Mouse (Mus musculus) liver, embryonic 13.5 days (tissue): ENCODE data around the gene Gm5767. TPM values are rescaled to one million over a fixed set of nuclear protein-coding genes. Genes with fewer than 3 reads are reported as not detected.

Experiments used
- ATAC-seq: fragments of 200-750 bp; cut with Nextera tagmentation; 2 replicates; pipeline ENCODE4 v1.8.0; 2017; ENCODE audit warnings: low read depth, mild to moderate bottlenecking, moderate number of reproducible peaks, moderate library complexity
- DNase-seq: peaks from one replicate; pipeline ENCODE4 v3.0.0; 2022
- H3K27ac ChIP-seq: fragments of 300-500 bp; sonication (generic); 2 replicates; pipeline ENCODE4 v1.5.1; 2015; ENCODE audit warnings: moderate library complexity, mild to moderate bottlenecking, inconsistent platforms
- H3K27me3 ChIP-seq: fragments of 300-500 bp; sonication (generic); 2 replicates; pipeline ENCODE4 v1.6.1; 2015; ENCODE audit warnings: mild to moderate bottlenecking, inconsistent platforms
- H3K36me3 ChIP-seq: fragments of 300-500 bp; sonication (generic); 2 replicates; pipeline ENCODE4 v1.6.1; 2015; ENCODE audit warnings: mild to moderate bottlenecking, inconsistent platforms
- H3K4me1 ChIP-seq: fragments of 300-500 bp; sonication (generic); replicated peaks from 2 replicates; pipeline ENCODE4 v1.6.1; 2015; ENCODE audit warnings: inconsistent platforms
- H3K4me2 ChIP-seq: fragments of 300-500 bp; sonication (generic); 2 replicates; pipeline ENCODE4 v1.6.1; 2015; ENCODE audit warnings: inconsistent platforms, mild to moderate bottlenecking, moderate library complexity
- H3K4me3 ChIP-seq: fragments of 300-500 bp; sonication (generic); replicated peaks from 2 replicates; pipeline ENCODE4 v1.5.1; 2015; ENCODE audit warnings: mild to moderate bottlenecking, inconsistent platforms
- H3K9ac ChIP-seq: fragments of 300-500 bp; sonication (generic); 2 replicates; pipeline ENCODE4 v1.6.1; 2015; ENCODE audit warnings: mild to moderate bottlenecking, inconsistent platforms
- H3K9me3 ChIP-seq: fragments of 300-500 bp; sonication (generic); replicated peaks from 2 replicates; pipeline ENCODE4 v1.6.1; 2016; ENCODE audit warnings: inconsistent platforms
- WGBS: fragments of 180-500 bp; shearing (Covaris S2); methylation state at CpG from one replicate; pipeline ENCODE4 v1.1.7; 2015; ENCODE audit not compliant: insufficient replicate concordance; 5-methylcytosine and 5-hydroxymethylcytosine counted together
- polyA plus RNA-seq: library from polyadenylated mRNA; unstranded; fragments of >200 nt; fragmentation: Nextera tagmentation; extraction: Ambion mirVana; gene quantifications from 2 replicates; pipeline ENCODE4 v1.2.1, GENCODE M21; 2015

Gm5767 gene
- polyA plus RNA-seq, 1 experiment from 2014 or later = not detected

GRCm38 (mm10) chr16:8679780-8680179 is 790 bp upstream of the Gm5767 start:
- DNase-seq (no peak), ATAC-seq (no peak)
- Histone ChIP-seq H3K27ac (peak overlapping the region; percentile 97), H3K27me3 (no peaks in the 10 kb centered on the region), H3K4me3 (no peak overlapping the region), H3K4me2 (no peak overlapping the region), H3K36me3 (peaks cover 19% of the 10 kb centered on the region), H3K9ac (no peak overlapping the region), H3K9me3 (no peaks in the 10 kb centered on the region), H3K4me1 (peaks cover 71% of the 10 kb centered on the region)
- WGBS = 55% methylated on average over 3 of the region's 3 CpGs

DNA sequence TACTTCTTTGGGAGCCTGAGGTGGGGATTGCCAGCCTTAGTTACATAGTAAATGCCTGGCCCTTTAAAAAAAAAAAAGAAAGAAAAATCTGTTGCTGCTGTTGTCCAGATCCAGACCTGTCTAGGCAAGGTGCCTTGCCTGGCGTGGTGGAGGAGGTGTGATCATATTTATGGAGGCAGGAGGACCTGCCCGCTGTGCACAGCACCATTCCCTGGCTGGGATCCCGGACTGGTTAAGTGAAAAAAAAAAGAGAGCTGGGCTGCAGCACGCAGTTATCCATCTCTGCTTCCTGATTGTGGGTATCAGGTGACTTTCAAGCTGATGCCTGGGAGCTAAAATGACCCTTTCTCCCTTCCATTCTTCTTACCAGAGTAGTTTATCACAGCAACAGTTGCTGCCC is 4.5 kb downstream of the Gm5767 start:
- no peak overlapping the region for H3K4me3 ChIP-seq
- H3K9me3 ChIP-seq = no peaks in the 10 kb centered on the region
- 73% methylated on average over 4 of the region's 4 CpGs for WGBS
- no peak overlapping the region for H3K4me2 ChIP-seq
- no peaks in the 10 kb centered on the region for H3K27me3 ChIP-seq
- peak overlapping the region; percentile 99 for H3K27ac ChIP-seq
- no peak for ATAC-seq
- no peak for DNase-seq
- peak overlapping the region; percentile 81 for H3K9ac ChIP-seq
- H3K36me3 ChIP-seq = peaks cover 62% of the 10 kb centered on the region
- H3K4me1 ChIP-seq = peaks cover 71% of the 10 kb centered on the region

GRCm38 (mm10) chr16:8686121-8686870 is 5.7 kb downstream of the Gm5767 start:
- Histone ChIP-seq H3K27me3 (no peaks in the 10 kb centered on the region), H3K4me2 (peak overlapping the region; percentile 74), H3K36me3 (peaks cover 74% of the 10 kb centered on the region), H3K9ac (peak overlapping the region; percentile 81), H3K27ac (peak overlapping the region; percentile 99), H3K4me1 (peaks cover 70% of the 10 kb centered on the region), H3K4me3 (peak overlapping the region; percentile 50), H3K9me3 (no peaks in the 10 kb centered on the region)
- DNase-seq (peak; percentile 81), ATAC-seq (peak; percentile 38)
- WGBS = 22% methylated on average over 7 of the region's 7 CpGs

DNA sequence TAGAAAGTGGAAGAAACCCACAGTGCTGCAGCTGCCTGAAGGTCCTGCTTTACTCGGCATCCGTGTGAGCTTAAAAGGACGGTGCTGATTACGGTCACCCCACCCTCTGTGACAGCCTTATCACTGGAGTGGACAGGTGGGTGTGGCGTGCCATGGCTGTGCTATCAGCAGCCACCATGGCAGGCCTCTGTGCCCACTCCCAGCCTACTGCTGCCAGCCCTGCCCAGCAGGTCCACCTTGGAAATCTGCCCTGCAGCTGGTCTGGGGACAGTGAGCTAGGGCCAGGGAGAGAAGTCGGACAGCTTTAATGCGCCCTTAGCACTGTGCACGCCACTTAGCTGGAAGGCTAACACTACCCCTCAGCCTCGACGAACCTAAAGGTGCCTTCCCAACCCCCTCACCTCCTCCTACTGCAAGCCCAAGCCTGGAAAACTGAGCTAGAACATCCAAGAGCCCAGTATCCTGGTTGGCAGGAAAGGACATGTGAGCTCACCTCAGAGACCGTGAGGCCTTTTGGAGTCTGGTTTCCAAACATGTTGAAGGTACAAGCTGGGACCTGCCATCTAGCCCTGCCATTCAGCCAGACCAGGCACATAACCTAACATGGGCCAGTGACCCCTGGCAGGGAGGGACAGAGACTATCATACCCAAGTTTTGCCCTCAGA is 6.4 kb downstream of the Gm5767 start:
- DNase-seq = peak; percentile 91
- Histone ChIP-seq H3K9ac (peak overlapping the region; percentile 81), H3K36me3 (peaks cover 81% of the 10 kb centered on the region), H3K27ac (peak overlapping the region; percentile 99), H3K4me1 (peaks cover 76% of the 10 kb centered on the region), H3K4me2 (peak overlapping the region; percentile 74), H3K9me3 (no peaks in the 10 kb centered on the region), H3K27me3 (no peaks in the 10 kb centered on the region), H3K4me3 (peak overlapping the region; percentile 50)
- WGBS = 23% methylated on average over 11 of the region's 11 CpGs
- ATAC-seq = peak; percentile 98

DNA sequence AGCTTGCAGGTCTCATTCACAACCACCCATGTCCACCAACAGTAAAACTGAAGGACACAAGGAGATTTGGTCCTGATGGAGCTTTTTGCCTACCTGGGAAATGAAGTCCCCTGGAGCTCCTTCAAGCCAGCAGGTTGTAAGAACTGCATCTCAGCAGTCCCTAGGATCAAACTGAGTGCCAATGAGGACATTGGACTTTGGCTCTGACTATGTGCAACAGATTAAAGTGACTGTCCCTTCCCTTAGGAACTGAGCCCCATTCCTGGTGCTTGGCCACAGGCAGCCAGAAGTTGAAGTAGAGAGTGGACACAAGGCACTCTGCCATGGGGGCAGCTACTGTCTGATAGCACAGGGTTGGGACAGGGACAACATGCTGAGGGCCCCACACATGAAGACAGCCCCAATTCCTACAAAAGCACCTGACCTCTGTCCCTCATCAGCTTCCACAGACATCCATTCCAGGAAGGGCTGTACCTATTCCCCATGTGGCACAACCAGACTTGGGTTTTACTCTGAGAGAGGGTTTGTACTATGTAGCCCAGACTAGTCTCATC is 7.1 kb downstream of the Gm5767 start:
- ATAC-seq = no peak
- H3K9me3 ChIP-seq = no peaks in the 10 kb centered on the region
- H3K9ac ChIP-seq = peak overlapping the region; percentile 81
- H3K27me3 ChIP-seq = no peaks in the 10 kb centered on the region
- peak overlapping the region; percentile 74 for H3K4me2 ChIP-seq
- 0 out of 2 replicates have a peak overlapping the region, but pooled peaks have one; percentile 32 for H3K4me3 ChIP-seq
- H3K36me3 ChIP-seq = peaks cover 87% of the 10 kb centered on the region
- no peak for DNase-seq
- peaks cover 78% of the 10 kb centered on the region for H3K4me1 ChIP-seq
- peak overlapping the region; percentile 99 for H3K27ac ChIP-seq

GRCm38 (mm10) chr16:8689979-8690656 is 9.5 kb downstream of the Gm5767 start:
- Histone ChIP-seq H3K4me2 (no peak overlapping the region), H3K27ac (peak overlapping the region; percentile 99), H3K9me3 (no peaks in the 10 kb centered on the region), H3K36me3 (peaks cover 89% of the 10 kb centered on the region), H3K9ac (peak overlapping the region; percentile 81; the same call in 1 of the 2 replicates), H3K27me3 (no peaks in the 10 kb centered on the region), H3K4me3 (no peak overlapping the region), H3K4me1 (peaks cover 67% of the 10 kb centered on the region)
- ATAC-seq = no peak
- DNase-seq = no peak
- 92% methylated on average over 11 of the region's 11 CpGs for WGBS

- H3K27ac ChIP-seq = peak overlapping the region; percentile 99
Observed at GRCm38 (mm10) chr16:8691206-8691605, 10.6 kb downstream of the Gm5767 start.

GRCm38 (mm10) chr16:8699556-8699955 is 19.0 kb downstream of the Gm5767 start:
- Histone ChIP-seq H3K4me3 (no peak overlapping the region), H3K4me2 (no peak overlapping the region), H3K9ac (no peak overlapping the region), H3K9me3 (no peaks in the 10 kb centered on the region), H3K27me3 (no peaks in the 10 kb centered on the region), H3K27ac (no peak overlapping the region), H3K36me3 (peaks cover 100% of the 10 kb centered on the region), H3K4me1 (no peaks in the 10 kb centered on the region)
- no peak for DNase-seq
- ATAC-seq = no peak
- WGBS = 88% methylated on average over 8 of the region's 8 CpGs

More at GRCm38 (mm10) chr16:8691206-8691605, 10.6 kb downstream of the Gm5767 start:
- 89% methylated on average over 7 of the region's 7 CpGs for WGBS
- Histone ChIP-seq H3K4me3 (no peak overlapping the region), H3K4me2 (no peak overlapping the region), H3K4me1 (peaks cover 56% of the 10 kb centered on the region), H3K9me3 (no peaks in the 10 kb centered on the region), H3K36me3 (peaks cover 90% of the 10 kb centered on the region), H3K9ac (no peak overlapping the region), H3K27me3 (no peaks in the 10 kb centered on the region)
- DNase-seq (no peak), ATAC-seq (no peak)

GRCm38 (mm10) chr16:8700586-8700985 is 20.0 kb downstream of the Gm5767 start:
- DNase-seq (no peak), ATAC-seq (no peak)
- Histone ChIP-seq H3K9me3 (no peaks in the 10 kb centered on the region), H3K36me3 (peaks cover 99% of the 10 kb centered on the region), H3K27ac (no peak overlapping the region), H3K9ac (no peak overlapping the region), H3K4me1 (no peaks in the 10 kb centered on the region), H3K4me3 (no peak overlapping the region), H3K27me3 (no peaks in the 10 kb centered on the region), H3K4me2 (no peak overlapping the region)
- WGBS = 94% methylated on average over 3 of the region's 3 CpGs

GRCm38 (mm10) chr16:8711998-8712397 is 31.4 kb downstream of the Gm5767 start:
- ATAC-seq = no peak
- Histone ChIP-seq H3K9ac (no peak overlapping the region), H3K9me3 (no peaks in the 10 kb centered on the region), H3K27ac (peak overlapping the region; percentile 16), H3K4me1 (peaks cover 50% of the 10 kb centered on the region), H3K4me2 (no peak overlapping the region), H3K27me3 (no peaks in the 10 kb centered on the region), H3K36me3 (peaks cover 95% of the 10 kb centered on the region), H3K4me3 (no peak overlapping the region)
- no peak for DNase-seq
- 89% methylated on average over 9 of the region's 9 CpGs for WGBS

DNA sequence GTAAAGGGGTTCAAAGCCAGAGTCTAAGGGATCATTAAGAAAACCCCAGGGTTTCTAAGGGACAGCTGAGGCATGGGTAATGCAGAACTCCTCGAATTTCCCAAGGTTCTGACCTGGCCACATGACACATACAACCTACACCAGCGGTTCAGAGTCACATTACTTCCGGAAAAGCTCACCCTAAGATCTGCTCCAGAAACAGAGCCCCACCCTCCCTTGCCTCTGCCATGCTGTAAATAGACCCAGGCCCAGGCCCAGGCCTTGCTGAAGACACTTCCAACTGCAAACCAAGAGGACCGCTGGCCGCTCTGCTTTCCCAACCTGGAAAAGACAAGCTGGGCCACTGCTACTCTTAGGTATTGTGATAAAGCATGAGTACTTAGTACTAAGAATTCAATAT is 34.3 kb downstream of the Gm5767 start:
- peaks cover 67% of the 10 kb centered on the region for H3K4me1 ChIP-seq
- ATAC-seq (no peak), DNase-seq (no peak)
- no peak overlapping the region for H3K4me3 ChIP-seq
- no peaks in the 10 kb centered on the region for H3K9me3 ChIP-seq
- no peak overlapping the region for H3K4me2 ChIP-seq
- no peak overlapping the region for H3K9ac ChIP-seq
- peaks cover 73% of the 10 kb centered on the region for H3K36me3 ChIP-seq
- 84% methylated on average over 5 of the region's 5 CpGs for WGBS
- H3K27me3 ChIP-seq = no peaks in the 10 kb centered on the region
- H3K27ac ChIP-seq = no peak overlapping the region
